Mouse (Mus musculus): Measurements from ENCODE around the gene Lpin1.

Gene Lpin1

DNA sequence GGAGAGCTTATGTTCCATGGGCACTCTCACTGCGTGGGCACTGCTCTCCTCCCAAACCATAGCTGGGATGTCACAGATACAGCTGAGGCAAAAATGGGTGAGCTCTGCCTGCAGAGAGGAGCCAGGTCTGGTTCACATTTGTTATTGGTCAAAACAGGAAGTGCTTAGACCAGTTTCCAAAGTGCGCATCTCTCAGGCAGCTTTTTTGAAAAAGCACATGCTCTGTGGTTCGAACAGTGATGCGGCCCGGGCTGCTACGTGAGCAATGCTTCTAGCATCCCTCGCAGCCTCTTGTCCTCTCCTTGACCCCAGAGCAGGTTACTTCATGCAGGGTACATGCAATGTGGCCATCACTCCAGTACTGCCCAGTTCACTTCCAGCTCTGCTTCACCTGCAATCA lies 82.1 kb downstream of the Lpin1 start:
- no peak for DNase-seq (ENCODE audit: low read depth, low spot score)

DNA sequence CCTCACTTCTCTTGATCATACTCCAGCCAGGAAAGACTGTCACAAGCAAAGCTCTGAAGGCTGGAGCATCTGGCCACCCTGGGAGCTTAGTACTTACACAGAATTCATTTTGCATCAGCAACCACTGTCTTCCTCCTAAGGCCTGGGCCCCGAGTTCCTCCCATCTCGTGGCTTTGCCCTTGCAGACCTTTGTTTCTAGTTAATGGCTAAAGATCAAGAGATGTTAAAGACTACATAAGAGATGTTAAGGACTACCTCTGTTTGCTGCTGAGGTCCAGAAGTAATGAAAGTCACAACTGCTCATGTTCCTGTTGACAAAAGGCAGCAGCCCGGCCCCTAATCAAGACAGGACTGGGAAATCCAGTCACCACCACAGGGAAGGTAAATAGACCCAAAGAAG lies 82.8 kb downstream of the Lpin1 start:
- DNase-seq (ENCODE audit: low read depth, low spot score) = no peak

DNA sequence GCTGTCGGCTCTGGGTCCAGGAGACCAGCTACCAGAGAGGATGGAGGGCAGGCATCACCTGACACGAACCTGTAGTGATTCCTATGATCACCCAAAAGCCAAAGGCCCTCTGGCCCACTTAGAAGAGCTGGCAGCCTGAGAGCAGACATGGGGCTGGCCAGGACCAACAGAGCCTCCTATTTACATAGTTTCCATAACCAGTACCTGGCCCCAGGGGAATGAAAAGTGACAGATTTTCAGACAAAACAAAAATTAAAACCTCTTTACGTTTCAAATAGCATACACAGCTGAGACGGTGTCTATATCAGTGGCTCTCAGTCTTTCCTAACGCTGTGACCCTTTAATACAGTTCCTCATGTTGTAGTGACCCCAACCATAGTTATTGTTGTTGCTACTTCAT lies 83.9 kb downstream of the Lpin1 start:
- DNase-seq (ENCODE audit: low read depth, low spot score) = no peak

DNA sequence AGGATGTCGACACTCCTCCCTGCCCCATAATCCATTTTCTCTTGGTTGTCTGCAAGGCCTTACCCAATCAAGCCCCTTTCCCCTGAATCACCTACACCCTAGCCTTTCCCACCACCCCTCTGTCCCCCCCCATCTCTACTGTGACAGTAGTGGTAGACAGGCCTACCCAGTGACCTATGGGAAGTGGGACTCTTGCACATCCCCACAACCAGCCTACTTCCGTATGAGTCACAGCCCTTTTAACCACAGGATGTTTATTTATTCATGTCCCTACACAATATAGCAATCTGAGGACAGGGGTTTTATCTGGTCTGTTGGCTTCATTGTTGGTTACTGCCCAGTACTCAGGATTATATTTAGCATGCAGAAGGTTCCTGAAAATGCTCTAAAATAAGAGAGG lies 84.6 kb downstream of the Lpin1 start:
- peak; percentile 19 for DNase-seq (ENCODE audit: low read depth, low spot score)

DNA sequence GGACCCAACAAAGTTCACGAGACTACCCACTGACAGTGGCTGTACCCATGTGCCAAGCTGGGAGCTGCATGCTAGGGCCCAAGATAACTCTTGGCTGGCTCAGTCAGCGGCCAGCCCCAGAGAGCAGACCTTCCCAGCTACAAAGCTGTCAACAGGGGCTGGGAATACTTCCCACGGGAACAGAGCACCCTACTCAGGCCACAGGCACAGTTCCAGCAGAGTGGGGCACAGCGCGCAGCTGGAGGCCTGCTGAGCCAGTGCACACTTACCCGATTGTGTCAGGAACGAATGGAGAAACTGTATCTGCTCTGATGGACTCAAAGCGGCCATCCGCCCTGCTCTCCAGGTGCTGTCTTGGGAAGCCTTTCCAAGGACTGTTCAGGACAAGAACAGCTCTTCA lies 95.6 kb downstream of the Lpin1 start:
- DNase-seq (ENCODE audit: low read depth, low spot score) = no peak

DNA sequence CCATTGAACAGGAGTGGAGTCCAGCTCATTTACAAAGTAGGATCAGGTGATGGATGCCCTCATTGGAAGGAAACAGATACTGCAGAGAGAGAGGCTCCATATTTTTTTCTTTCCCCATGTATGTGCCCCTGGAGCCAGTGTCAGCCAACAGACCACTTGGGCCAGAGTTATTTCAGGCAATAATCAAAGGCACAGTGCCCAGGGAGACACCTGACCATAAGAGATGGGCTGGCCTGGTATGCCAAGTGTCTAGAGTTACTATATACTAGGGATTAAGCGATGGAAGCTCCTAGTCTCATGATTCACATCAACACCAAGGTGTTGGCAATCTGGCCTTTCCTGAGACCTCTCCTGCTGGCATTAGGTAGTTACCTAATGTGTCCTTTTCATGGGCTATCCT lies 97.8 kb downstream of the Lpin1 start:
- no peak for DNase-seq (ENCODE audit: low read depth, low spot score)

DNA sequence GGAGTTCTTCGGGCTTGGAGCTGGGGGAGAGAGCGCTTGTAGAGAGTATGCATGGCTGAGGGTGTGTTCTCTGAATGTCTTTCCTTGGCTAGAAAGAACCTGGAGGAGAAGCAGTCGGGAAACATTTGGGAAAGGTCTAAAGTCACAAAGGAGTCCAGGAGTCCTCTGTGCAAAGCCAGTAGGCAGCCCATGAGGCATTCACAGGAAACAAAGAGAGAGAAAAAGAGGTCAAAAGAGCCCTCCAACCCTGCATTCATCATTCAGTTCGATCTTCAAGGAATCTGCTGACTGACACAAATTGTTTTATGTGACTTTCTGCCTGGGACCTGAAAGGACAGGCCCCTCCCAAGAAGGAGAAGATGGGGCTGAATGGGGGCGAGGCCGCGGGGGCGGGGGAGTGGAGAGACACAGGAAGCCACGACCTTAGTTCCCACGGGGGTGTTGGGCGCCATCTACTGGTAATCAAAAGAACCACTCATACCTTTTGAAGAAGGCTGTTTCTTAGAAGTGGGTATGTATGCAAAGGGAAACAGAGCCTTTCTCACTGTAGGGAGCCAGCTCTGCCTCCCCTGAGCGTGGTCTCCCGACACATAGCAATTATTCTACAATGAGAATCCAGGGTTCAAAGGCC lies 101.5 kb downstream of the Lpin1 start:
- DNase-seq (ENCODE audit: low read depth, low spot score) = peak; percentile 85

DNA sequence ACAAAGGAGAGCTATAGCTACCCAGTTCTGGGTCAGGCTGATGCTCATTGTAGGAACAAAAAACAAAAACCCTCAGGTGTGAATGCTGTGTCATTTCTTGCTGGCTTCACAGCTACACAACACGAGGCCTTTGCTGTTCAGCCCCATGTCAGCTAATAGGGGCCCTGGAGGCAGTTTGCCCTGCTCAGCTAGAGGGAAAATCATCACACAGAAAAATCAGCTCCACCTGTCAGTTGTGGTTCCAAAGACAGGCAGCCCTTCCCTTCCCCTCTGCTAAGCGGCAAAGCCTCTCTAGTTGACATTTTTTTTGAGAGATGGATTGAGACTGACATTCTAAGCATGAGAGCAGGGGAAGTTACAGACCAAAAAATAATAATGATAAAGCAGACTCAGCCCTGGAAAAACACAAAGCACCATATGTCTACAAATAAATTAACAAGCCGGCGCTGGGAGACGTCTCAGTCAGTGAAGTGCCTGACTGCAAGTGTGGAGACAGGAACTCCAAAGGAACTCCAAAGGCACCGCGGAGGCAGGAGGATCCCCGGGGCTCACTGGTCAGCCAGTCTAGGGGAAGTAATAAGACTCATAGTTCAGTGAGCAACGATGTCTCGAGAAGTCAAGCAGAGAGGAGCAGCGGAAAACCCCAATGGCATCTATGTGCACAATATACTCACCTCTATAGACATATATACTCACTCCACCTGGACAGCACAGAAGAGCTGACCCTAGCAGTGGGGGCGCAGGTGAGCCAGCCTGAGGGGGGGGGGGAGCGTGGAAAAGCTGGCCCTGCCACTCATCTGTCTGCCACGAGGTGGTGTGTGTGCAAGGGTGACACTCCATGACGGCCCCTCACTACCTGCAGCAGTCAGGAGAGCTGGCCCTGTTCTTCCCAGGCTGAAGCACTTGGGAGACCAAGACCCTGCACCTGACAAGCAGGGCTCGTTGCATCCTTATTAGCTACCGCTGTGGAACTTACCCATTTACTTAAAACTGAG lies 103.7 kb downstream of the Lpin1 start:
- DNase-seq (ENCODE audit: low read depth, low spot score) = peak; percentile 19

DNA sequence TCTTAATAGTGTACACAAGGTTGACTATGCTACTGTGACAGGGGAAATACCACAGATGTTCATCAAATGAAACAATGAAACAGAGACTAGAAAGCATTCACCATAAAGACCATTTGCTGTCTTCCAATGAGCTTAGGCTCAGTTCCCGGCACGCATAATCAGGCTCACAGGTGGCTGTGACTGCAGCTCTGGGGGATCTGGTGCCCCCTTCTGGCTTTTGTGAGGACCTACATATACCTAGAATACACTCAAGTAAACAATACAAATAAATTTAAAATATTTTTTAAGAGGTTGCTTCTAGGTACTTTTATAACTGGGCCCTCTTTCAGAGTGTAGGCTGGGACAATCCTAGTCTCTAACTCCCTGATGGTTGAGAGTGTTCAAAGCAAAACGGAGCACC lies 106.5 kb downstream of the Lpin1 start:
- peak; percentile 43 for DNase-seq (ENCODE audit: low read depth, low spot score)

DNA sequence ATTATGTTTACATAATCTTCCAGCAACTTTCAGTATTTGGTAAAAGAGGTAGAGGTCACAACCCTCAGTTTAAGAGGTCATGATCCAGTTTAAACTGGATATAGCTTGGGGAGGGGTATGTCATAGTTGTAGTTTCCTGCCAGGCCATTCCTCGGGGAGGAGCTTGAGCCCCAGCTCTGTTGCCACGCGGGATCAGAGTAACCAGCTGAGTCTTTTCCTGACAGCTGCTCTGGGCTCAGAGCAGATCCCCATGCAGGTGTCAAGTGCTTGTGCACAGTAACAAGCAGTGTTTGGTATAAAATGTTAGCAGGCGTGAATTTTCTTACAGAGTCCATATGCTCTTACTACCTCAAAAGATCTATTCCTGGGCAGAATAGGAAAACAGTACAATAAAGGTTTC lies 112.8 kb downstream of the Lpin1 start:
- no peak for DNase-seq (ENCODE audit: low read depth, low spot score)

DNA sequence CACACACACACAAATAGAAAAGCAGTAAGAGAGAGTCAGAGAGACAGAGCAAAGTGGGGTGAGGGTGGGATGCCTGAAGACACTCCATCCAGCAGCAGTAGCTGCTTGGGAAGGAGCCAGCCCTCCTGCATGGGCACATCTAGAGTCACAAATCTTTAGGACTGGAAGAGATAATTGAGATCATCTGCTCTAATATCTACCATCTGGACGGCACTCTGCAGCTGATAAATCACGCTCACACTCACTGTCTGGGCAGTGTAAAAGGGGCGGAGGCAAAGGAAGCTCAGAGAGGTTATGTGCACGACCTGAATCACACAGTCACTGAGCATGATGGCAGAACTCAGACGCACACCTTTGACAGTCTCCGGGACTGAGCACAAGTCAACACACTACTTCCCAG lies 118.1 kb downstream of the Lpin1 start:
- no peak for DNase-seq (ENCODE audit: low read depth, low spot score)

DNA sequence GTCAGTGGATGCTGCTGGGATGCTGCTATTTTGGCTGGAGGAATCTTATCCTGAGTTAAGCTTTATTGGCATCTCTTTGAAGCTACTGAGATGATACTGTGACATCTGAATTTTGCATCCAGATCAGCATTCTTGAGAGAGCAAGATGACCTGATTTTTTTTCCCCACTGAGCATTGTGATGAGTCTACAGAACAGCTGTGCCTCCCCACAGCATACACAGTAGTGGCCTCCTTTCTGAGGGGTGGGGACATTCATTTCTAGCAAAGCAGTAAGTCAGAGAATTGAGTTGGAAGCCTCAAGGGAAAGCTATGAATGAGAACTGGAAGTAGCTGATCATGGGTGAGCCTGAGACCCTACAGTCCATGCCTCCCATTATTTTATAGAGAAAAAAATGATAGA lies 121.9 kb downstream of the Lpin1 start:
- DNase-seq (ENCODE audit: low read depth, low spot score) = no peak

DNA sequence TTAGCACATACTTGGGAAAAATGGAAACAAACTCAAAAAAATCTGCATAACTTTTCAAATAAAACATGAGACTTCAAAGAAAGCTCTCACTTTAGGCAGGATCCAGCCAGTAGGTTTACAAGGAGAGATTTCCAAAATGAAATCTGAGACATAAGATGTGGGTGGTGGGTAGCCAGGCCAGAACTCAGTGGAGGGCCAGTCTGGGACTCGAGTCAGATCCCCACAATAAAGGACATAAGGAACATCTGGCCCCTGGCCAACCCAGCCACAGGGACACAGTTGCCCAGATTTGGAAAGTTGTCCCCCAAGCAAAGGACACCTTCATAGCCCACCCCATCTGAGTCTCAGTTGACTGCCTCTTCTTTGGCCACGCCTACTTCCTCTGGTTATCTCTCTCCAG lies 123.3 kb downstream of the Lpin1 start:
- no peak for DNase-seq (ENCODE audit: low read depth, low spot score)

Data from CD4-positive, CD25-positive, alpha-beta regulatory T cell, adult 2 months (primary cell).